Mouse (Mus musculus) ES-Bruce4 (cell line): ENCODE measurements around the gene Cipc.

Experiments
- CTCF ChIP-seq: IDR thresholded peaks from one replicate; pipeline ENCODE4 v1.8.1; 2011; ENCODE audit warnings: low read depth, low read length
- EP300 ChIP-seq: IDR thresholded peaks from 2 replicates; pipeline ENCODE4 v1.6.1; 2011; ENCODE audit warnings: low read depth, low read length; ENCODE audit not compliant: insufficient read depth

DNA sequence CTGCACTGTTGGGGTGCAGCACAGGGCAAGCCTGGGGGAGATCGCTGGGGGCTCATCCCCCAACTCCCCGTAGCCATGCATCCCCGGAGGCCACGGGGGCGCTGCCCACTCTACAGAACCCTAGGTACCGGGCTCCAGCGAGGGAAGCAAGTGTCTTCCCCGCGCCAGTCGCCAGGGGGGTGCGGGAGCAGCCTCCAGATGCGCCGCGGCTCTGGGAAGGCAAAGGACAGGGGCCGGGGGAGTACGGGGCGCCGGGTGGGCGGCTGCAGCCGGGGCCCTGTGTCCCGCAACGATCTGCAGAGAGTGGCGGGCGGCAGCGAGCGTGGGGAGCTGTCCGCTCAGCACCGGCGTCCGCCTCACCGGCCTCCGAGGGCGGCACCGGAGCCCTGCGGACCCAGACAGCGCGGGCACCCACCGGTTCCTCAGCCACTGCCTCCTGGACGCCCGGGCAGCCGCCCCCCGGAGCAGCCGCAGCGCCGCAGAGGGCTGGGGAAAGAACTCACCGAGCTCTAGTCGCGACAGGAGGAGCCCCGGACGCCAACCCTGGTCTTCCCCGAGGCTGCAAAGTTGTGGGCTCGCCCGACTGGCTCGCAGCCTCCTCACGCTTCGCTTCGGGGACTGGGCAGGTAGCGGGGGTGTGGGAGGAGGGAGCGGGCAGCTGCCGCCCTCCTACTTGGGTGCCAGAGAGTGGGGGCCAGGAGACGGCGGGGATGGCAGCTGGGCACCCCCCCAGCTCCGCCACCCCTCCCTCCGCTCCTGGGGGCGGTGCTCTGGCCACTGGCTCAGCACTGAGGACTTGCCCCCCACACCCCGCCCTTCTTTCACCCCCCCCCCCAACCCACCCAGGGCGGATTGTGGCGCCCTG lies 43.3 kb downstream of the Cipc start, which contains the start of gene Zdhhc22:
- TF ChIP-seq CTCF (no peak), EP300 (no peak)
